Mouse (Mus musculus) layer of hippocampus, postnatal 25 days (tissue): ENCODE data around the gene Sox6. TPM values are rescaled to one million over a fixed set of nuclear protein-coding genes. Genes with fewer than 3 reads are reported as not detected.
"Not testable (repeated sequence)": the region's sequence is repeated elsewhere in the genome, so short reads cannot be mapped to it uniquely, and the experiment has no call there.

Source experiments
- DNase-seq, 2 experiments: peaks; one replicate each; pipeline ENCODE4 v3.0.0; 2022; ENCODE audit warnings: mixed read lengths in 2 of 2, low spot score in 1 of 2; ENCODE audit errors: extremely low spot score in 1 of 2
- total RNA-seq, 2 experiments: library from RNA; stranded (reverse); gene quantifications; 2 replicates each; pipeline ENCODE4 v1.2.3; 2021

Sox6 gene
- total RNA-seq, 2 experiments from 2014 or later, result 23.8 to 32.4 TPM

DNA sequence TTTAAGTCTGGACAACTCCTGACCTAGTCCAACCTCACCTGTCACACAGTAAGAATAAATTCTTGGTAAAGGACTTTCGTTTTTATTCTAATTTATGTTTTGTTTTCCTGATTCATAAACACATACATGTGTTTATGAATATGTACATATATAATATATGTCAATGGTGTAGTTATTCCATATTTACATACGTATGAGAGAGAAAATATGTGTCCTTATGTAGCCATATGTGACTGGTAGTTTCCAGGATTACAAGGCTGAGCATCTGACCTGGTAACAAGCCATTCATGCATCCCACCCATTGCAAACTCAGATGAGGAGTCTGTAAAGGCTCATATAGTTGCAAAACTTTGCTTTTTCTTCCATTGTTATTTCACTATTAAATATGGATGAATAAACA, 366.8 kb downstream of the Sox6 start:
- DNase-seq, result no peak

DNA sequence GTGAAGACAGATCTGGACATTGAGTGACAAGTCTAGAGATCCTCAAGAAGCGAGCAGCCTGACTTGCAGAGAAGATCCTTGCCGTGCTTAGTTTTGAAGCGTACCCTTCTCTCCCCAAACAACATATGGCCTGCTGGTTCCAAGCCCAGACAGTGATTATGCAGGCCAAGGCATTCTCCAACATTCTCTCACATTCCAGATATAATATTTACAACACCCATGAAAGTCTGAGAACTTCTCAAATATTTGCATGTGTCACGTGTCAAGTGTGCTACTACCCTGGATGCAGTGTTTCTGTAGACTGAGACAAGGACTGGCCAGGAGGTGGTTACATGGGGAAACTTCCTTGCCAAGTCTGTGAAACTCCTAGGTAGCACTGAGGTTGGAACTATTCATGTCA, 367.3 kb downstream of the Sox6 start:
- DNase-seq, result no peak

DNA sequence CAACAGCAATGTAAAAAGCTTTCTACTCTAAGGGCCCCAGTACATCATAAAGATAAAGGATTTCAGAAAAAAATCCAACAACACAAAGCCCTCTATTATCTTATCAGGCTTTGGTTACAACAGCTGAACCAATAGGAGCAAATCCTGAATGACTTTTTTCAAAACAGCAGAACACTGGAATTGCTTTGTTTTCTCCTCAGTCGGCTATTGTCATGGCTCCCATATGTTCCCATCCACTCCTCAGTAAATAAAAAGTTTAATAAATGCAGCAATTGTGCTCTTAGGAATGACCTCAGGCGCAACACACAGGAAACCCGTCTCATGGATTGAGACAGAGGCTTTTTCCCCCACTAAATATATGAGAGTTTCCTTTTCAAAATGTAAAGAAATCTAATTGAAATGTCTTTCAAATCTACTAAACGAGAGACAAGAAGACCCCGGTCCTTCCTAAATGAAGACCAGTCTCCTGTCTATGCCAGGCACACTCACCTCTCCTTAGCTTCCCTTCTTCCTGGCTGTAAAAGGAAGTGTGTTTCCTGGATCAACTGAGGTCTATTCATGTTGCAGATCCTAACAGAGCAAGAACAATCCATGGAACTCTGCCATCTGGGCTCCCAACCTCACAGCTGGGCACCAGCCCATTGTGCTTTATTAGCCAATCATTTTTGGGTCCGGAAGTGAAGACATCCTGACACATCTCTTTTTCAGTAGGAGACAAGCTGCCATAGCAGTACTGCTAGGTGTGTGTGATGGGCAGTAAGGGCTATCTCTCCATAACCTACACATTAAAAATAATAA, 369.2 kb downstream of the Sox6 start:
- no peak for DNase-seq

DNA sequence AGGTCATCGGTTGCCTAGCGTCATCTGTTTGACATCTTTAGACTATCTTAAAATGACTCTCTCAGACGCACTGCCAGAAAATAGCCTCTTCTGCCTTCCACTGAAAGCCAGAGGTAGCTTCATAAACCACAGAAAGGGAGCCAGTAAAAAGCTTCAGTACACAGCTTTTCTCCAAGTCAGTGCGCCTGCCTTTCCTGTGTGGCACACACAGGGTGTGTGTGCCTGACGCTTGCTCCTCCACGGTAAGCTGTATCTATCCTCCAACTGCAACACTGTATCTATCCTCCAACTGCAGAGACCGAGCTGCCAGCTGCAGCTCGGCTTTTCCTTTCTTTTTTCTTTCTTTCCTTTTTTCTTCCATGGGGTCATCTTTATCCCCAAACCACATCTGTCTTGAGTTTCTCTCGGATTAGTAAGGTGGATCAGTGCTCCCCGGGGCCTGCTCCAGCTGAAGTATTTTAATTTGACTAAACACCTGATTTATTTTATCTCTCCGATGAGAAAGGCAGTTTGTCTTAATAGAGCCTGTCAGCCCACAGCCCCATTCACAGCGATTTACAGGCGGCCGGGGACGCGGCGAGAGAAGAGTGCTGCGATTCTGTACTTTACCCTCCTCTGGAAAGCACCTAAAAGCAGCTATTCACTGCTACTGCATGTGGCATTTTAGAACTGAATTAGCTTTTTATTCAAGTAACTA, 371.8 kb downstream of the Sox6 start:
- no peak for DNase-seq

DNA sequence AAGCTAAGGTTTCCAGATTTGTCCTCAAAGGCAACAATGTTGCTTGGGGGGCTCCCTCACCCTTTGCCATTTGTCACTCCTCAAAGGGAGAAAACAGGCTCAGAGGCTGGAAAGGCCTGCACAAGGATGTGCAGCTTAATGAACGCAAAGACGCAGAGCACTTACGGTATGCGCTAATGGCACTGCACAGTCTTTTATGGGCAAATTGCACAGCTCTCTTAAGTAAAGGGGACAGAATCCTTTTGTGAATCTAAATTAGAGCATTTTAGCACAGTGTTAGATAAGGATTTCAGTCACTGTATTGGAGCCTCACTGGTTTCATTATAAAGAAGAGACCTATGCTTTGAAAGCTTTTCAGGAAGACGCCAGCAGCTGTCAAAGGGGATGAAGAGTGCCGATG, 375.2 kb downstream of the Sox6 start:
- no peak for DNase-seq

DNA sequence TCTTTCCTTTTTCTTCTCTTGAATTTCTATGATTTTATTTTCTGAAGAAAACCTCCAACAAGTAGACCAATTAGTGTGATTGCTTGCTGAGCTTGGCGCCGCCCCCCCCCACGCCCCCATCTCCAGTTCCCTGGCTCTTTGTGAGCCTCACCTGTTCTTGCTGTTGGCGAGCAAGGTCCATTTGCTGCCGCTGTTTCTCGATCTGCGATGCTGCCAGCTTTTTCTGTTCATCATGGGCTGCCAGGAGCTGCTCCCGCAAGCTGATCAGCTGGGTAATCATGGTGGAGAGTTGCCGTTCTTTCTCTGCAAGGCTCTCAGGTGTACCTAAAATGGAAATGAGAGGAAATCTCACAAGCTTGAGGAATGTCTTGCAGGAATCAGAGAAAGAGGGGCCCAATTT, 376.5 kb downstream of the Sox6 start:
- no peak for DNase-seq

DNA sequence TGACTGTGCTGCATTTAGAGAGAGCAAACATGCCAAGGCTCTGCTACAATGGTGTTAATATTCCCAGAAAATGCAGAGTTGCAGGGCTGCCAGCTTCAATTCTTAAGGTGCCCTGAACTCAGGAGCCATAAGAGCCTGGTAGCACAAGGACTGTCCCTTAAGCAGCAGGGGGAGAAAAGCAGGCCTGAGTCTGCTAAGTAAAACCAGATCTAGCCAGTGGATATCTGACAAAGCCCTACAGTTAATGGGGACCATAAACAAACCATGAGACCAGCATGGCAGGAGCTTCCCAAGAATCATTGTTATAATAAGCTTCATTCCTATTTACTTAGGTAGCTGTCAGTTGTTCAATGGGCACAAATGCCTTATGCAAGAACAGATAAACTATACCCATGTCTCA, 391.9 kb downstream of the Sox6 start:
- no peak for DNase-seq

DNA sequence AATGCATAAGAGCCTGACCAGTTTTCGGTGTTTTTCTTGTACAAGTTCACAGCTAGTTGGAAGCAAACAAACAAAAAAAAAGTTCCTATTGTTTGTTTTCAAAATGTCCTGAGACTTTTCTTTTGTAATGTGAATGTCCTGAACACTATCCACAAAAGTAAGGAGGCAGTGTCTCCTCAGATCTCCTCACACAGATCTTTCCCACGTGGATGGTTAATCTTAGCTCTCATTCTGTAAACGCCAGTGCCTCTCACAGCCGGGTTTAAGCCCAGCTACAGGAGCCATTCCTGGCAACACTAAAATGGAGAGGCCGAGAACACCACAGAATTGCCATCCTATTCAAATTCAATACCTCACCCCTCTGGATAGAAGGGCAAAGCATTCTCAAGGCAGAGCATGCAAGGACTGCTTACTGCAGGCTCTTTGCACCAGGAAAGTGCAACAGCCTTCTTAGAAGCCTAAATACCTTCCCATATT, 392.6 kb downstream of the Sox6 start:
- DNase-seq, result no peak

DNA sequence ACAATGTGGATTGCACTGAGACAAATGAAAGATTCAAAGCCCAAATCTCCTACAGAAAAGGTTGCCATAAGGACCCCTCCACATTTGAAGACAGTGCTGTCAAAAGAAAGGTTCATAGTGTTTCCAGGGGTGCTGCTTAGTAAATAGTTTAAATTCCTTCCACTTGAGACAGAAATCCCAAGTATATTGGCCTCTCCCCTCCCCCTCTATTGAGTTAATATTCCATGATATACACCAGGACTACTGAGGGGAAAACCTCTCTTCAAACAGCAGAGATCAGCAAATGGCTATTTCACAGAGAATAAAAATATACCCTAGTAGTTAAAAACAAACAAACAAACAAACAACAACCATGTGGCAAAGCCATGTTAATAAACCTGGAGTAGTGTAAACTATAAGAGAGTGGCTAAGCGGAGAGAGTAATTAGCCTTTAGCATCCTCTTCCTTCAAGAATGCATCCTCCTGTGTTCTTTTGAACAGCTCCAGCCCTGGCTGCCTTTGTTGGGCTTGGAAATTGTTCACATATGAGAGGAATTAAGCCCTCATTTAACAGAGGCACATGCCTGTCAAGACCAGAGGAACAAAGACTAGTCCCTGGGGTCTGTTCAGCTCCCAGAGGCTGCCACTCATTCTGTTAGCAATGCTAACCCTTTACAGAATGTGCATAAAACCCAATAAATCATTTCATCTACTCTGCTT, 393.2 kb downstream of the Sox6 start:
- DNase-seq, result no peak

DNA sequence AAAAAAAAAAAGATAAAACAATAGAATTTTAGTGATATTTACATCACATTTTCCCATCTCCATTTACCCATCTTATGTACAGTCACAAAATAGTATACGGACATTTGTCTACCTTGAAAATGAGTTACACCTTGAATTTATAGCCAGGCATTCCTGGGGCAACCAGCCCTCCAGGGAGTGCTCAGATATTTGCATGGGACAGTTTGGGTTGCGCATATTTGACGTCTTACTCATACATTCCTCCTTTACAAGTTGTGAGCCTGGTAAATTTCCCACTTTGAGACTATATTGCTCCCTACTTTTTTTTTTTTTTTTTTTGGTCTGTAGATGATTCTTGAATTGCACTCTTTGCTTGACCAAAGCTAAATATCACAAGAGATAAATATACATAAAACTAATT, 407.9 kb downstream of the Sox6 start:
- DNase-seq, result no peak

DNA sequence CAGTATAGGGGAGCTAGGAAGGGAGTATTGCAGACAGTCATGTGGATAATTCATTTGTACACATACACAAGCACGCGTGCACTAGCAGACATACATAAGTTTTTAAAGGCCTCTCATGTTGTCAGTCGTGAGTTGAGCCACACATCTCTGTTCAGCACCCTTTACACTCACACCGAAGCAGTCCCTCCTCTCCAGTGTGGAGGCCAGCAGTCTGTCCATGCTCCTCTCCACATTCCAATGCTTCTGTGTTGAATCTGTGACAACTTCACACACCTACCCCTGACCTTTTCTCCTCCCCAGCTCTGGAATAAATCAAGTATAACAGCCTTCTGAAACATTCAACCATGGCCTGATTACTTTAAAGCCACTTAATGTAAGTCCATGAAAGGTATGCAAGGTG, 408.3 kb downstream of the Sox6 start:
- no peak for DNase-seq

DNA sequence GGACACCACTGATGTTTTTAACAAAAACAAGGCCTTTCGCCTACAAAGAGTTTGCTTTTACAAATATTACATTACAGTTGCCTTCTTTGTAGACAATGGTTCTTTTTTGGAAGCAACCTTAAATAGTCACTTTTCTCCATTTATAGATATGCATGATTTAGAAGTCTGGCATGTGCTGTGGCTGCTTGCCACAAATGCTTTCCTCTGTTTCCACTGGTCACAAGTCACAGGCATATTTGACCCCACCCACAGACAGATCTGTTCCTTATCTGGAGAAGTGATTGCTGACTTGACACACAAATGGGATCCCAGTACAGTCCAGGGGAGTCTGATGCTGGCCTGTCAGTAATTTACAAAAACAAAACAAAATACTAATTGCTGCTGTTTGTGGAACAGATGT, 409.8 kb downstream of the Sox6 start:
- no peak for DNase-seq

DNA sequence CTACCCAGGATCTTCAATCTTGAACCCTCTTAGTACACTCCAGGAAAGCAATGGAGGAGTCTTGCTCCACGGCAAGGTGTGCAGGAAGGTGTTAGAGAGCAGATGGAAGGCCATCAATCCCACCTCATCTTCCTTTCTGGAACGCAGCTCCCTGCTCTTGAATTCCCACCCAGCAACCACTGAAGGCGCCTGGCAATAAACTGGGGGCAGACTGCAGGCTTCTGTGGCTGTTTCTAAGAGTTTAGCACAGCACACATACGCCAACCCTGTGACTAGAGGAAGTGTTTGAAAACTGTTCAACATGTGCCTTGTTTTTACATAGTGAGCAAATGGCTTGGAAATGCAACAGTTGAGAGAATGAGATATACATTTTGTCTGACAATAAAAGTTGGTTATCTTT, 412.6 kb downstream of the Sox6 start:
- no peak for DNase-seq

DNA sequence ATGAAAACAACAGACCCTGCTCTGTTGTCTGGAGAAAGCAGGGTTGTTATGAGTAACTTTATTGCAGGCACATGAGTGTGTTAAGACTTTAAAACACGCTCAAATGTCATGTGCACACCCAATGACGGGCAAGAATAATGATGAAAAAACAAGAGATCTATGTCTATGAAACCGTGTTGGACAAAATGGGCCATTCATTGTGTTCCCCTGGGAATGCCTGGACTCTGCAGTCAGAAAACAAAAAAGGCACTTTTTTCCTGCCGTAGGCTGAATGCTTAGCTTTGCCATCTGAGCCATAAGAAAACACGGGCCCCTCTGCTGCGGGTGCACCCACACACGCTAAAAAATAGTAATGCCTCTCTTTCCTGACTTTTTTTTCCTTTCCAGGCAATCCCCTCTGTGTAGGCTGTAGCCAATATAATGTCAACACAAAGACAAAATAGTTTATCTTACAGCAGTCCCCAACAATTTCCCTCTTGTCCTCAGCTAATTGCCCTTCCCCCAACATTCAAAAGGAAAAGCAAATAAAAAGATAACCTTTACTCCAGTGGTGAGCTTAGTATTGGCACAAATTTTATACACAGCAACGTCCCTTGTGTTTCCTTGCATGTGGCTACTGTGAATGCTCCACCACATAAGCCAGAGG, 413.6 kb downstream of the Sox6 start:
- DNase-seq, result no peak

DNA sequence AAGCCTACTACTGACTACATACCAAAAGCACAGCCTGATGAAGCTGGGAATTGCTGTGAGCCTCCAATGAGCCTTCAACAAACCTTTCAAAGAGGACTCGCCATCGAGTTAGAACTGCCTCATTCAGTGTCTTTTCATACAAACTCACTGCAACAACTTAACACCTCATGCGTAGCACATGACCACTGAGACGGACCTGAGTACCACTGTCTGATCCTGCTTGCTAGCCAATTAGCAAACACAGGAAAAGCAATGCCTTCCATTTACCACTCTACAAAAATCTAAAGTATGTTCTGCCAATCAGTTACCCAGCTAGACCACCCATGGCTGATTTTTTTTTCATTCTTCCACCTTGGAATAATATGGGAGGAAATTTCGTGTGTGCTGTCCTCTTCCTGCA, 414.1 kb downstream of the Sox6 start:
- no peak for DNase-seq

DNA sequence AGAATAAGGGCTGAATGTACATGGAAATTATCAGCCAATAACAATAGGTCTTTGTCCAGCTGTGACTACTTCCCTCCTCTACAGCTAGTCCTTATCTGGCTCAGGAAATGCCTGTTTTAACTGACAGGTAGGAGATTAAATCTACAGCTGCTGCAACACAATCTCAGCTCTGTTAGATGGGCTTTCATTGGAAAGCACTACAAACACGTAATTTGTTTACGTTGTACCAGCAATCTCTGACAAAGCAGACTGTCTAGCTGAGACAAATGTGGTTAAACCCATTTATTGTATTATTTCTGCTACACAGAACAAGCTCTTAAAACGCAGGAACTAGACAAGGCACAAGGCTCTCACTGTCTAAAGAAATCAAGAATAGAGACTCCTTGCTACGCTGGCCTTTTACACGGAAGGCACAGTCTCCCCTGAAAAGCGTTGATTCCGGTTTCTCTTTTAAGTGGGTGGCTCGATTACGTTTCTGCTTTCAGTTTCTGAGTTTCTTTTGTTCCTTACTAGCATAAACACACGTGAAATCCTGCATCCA, 422.8 kb downstream of the Sox6 start:
- DNase-seq, result no peak

DNA sequence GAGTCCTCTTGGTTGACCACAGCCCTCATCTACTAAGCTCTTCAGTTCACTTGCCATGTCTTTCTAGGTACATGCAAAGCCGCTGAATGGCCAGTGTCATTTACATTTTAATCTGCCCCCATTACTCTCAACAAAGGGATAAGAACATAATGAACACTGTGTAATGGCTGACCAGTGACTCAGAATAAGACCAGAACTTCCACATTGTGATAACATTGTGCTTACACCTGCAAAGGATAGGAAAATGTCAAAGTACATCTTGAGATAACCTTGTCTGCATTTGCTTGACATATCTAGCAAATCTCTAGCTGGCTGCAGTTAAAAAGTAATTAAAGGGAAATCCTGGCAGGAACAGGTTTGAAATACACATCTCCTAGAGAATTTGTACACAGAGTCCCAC, 431.1 kb downstream of the Sox6 start:
- DNase-seq, result no peak

DNA sequence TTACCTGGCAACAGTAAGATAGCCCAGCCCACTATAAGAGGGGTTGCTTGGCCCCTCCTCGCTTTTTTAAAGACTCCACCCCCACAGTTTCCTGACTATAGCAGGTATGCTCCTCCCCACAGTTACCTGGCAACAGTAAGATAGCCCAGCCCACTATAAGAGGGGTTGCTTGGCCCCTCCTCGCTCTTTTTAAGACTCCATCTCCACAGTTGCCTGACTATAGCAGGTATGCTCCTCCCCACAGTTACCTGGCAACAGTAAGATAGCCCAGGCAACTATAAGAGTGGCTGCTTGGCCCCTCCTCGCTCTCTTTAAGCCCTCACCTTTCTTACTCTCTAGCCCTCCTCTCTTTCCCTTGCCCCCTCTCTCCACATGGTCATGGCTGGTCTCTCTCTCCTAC, 432.5 kb downstream of the Sox6 start:
- DNase-seq, result not testable (repeated sequence)

DNA sequence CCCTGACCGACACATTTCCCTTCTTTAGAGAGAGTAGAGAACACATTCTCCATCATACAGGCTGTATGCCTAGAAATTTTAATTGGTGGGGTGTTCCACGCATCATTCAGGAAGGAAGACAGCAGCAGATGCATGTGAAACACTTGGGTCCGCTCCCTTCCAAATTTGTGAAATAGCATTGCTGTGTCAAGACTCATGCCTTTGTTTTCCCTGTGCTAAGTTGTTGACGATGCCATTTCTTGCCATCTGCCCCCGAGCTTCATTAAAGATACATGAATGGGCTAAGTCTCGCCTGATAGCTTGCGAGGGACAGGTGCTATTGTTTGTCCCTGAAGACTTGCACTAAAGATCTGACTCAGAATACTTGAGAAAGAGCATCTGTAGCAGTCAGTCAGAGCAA, 433.7 kb downstream of the Sox6 start:
- no peak for DNase-seq

DNA sequence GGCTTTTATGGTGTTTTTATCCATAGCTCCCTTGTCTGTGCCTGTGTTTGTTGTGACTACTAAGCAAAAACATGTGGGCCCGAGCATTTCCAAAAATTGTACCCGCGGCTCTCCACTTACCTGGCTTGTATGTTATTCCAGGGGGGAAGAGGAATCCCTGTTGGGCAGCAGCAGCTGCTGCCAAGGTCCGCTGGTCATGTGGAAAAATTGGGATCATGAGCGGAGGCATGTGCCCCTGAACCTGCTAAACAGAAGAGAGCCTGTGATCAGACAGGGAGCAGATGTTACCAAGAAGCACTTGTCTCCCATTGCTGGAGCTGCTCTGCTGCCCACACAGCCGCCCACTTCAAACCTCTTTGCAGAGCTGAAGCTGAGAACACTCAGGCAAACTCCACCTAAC, 441.2 kb downstream of the Sox6 start:
- no peak for DNase-seq

DNA sequence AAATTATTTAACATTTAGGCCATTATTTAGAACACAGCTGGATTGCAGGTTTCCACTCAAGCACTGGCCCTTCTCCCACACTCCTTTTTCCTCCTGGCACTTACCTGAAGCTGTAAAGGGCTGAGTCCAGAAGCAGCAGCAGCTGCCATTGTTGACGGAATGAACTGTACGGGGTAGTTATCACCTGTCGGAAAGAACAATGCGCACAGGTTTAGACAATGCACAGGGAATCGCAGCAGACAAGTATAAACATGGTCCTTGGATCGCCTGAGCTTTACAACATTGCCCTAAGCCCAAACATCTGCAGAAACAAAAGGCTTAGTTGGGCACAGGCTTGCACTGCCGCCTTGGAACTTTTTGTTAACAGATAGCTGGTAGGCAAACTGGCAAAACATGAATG, 458.1 kb downstream of the Sox6 start:
- DNase-seq, result no peak
